Mouse (Mus musculus): ENCODE measurements around the gene Pld4.

The Pld4 gene

DNA sequence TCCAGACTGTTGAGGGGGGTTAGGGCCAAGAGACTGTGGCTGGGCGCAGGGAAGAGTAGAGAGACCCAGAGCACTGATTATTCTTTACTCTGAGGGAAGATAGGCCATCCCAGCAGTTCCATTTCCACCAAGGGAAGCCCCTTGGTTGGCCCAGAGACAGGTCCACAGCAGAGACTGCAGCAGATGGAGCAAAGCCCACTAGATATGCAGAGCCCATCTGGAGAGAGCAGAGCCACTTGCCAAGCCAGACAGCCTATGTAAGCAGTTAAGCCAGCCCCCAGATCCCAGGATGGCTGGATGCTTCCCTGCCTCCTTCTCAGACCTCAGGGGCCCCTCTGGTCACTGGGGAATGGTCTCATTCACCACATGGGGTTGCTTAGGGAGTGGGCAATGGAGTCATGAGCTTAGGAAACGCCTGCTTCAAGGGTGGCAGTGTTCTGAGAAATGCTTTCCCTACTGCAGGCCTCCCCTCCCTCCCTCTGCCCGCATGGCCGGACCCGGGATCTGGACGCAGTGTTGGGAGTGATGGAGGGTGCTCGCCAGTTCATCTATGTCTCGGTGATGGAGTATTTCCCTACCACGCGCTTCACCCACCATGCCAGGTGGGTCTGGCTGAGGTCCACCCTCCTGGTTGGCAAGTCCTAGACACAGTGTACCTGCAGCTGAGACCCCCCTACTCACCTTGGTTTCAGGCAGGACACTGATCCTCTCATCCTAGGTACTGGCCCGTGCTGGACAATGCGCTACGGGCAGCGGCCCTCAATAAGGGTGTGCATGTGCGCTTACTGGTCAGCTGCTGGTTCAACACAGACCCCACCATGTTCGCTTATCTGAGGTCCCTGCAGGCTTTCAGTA is 6.8 kb downstream of the Pld4 start:
- no peak for DNase-seq (ENCODE audit: low spot score)

GRCm38 (mm10) chr12:112768166-112768565 is 7.7 kb downstream of the Pld4 start:
- no peak for DNase-seq (ENCODE audit: low spot score)

- DNase-seq (ENCODE audit: low spot score) = no peak
Observed at GRCm38 (mm10) chr12:112769031-112769430, 8.6 kb downstream of the Pld4 start.

GRCm38 (mm10) chr12:112769751-112770150 is 9.3 kb downstream of the Pld4 start:
- DNase-seq (ENCODE audit: low spot score) = no peak

- DNase-seq (ENCODE audit: low spot score) = no peak
Observed at GRCm38 (mm10) chr12:112770396-112770795, 9.9 kb downstream of the Pld4 start.

- no peak for DNase-seq (ENCODE audit: low spot score)
Observed at GRCm38 (mm10) chr12:112772306-112772705, 11.9 kb downstream of the Pld4 start.

DNA sequence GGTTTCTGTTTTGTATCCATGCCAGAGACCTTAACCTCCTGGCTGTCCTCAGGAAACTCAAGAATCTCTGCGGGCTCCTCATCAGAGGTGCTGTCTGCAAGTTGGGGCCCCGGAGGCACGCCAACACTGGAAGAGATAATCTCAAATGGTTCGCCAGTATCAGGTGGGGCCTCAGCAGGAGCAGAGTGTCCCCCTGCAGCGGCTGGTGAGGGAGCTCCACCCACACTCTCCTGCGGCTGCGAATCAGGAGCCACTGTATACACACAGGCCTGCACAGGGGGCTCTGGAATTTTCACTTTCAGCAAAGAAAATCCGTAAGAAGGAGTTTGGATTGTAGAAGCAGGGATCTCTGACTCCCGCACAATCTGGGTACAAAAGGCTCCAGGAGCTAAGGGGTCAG is 12.9 kb downstream of the Pld4 start:
- no peak for DNase-seq (ENCODE audit: low spot score)

- DNase-seq (ENCODE audit: low spot score) = no peak
Observed at GRCm38 (mm10) chr12:112774026-112774425, 13.6 kb downstream of the Pld4 start.

DNA sequence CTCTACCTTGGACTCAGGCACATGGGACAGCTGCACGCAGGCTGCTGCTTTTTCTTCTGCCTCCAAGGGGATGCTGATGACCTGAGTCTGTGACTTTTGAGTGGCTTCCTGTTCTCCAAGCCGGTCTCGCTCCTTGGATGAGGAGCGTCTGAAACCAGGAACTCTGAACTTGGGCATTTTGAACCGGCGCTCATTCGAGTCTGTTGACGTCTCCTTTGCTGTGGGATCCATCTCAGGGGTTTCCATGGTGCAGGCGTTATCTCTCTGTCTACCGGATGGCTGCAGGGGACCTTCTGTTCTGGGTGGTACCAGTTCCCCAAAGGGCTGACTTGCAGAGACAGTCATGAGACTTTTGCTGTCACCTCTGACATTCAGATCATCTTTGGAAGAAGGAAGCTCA is 14.0 kb downstream of the Pld4 start:
- no peak for DNase-seq (ENCODE audit: low spot score)

GRCm38 (mm10) chr12:112791026-112791425 is 30.6 kb downstream of the Pld4 start:
- no peak for DNase-seq (ENCODE audit: low spot score)

GRCm38 (mm10) chr12:112793601-112794355 is 33.3 kb downstream of the Pld4 start:
- DNase-seq (ENCODE audit: low spot score) = no peak

DNA sequence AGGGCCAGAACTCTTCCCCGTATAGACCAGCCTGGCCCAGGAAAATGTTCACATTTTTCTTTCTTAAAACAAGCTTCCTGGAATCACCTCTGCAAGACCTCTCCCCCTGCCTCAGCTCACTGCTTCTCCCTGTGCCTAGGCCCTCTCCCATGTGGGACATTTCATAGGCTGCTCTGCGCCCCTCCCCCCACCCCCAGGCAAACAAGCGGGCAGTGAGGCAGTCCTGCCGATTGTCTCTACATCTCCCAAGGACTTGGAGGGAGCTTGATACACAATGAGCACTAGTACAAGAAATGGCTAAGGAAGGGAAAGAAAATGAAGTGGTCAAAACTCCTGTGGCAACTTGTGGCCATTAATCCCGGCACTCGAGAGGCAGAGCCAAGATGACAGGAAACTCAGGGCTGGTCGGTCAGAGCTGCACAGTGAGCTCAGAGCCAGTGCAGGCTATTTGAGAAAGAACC is 33.9 kb downstream of the Pld4 start:
- no peak for DNase-seq (ENCODE audit: low spot score)

DNA sequence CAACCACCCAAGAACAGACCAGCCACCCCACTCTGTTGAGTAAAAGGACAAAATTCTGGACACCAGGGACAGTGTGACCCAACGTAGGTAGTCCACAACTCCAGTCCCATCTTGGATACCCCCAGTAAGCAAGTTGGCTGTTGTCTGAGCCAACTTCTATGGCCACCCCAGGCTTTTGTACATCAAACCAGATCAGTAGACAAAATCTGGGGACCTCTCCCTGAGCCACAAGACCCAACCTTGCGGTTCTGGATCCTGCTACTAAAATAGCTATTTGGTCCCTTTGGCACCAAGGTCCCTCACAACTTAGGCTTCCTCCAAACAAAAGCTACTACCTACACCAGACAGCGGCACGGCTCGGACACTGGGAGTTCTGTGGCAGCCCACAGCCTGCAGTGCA is 34.5 kb downstream of the Pld4 start:
- DNase-seq (ENCODE audit: low spot score) = no peak

- no peak for DNase-seq (ENCODE audit: low spot score)
Observed at GRCm38 (mm10) chr12:112795466-112796104, 35.1 kb downstream of the Pld4 start.

DNA sequence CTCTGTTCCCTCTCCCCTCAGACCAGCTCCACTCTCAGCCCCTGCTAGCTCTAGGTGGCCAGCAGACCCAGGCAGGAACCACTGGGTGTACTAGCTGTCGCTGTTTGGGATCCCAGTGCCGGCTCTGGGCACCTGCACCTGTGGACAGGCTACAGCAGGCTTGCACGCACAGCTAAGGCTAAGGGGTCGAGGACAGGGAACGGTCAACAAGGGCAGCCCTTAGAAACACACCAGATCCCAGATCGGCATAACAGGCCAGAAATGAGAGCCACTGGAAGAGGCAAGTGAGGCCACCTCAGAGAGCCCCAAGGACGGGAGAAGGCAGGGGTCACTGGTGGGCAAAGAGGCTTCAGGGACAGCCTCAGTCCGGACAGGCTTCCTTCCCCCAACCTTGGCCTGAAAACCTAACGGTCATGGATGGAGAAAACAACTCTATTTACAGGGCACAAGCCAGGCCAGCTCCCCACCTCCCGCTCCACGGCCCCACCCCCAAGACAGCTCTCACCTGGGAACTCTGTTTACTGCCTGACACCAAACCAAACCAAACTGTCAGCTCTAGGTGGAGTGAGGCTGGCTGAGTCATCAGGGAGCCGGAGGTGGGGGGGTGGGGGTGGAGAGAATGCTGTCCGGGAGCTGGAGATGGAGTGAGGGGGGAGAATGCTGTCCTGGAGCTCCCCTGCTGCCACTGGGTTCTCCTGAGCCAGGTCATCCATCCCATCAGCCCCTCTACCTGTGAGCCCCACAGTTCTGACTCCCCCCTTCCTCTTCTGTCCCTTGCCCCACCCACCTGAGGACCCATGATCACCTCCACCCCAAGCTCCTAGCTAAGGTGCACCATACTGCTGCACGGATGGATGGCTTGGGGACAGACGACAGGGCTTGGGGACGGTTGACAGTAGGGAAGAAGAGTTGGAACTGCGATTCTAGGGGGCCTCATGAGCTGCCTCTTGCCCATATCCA is 36.4 kb downstream of the Pld4 start:
- DNase-seq (ENCODE audit: low spot score) = no peak

GRCm38 (mm10) chr12:112797672-112798331 is 37.3 kb downstream of the Pld4 start:
- DNase-seq (ENCODE audit: low spot score) = no peak

DNA sequence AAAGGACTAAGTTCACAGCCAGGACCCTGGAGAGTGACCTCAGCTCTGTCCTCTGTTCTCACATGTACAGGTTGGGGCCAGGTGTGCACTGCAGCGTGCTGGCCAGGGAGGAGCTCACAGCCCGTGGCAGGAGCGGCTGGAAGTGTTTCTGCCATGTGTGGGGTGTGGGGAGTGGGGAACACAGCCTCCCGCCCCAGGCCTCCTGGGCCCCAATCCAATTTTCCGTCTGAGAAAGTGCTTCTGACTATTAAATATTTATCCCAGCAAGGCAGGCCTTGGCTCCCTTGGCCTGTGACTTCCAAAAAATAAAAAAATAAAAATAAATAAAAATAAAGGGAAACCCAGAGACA is 37.9 kb downstream of the Pld4 start:
- DNase-seq (ENCODE audit: low spot score) = no peak

GRCm38 (mm10) chr12:112798716-112799115 is 38.3 kb downstream of the Pld4 start:
- no peak for DNase-seq (ENCODE audit: low spot score)

DNA sequence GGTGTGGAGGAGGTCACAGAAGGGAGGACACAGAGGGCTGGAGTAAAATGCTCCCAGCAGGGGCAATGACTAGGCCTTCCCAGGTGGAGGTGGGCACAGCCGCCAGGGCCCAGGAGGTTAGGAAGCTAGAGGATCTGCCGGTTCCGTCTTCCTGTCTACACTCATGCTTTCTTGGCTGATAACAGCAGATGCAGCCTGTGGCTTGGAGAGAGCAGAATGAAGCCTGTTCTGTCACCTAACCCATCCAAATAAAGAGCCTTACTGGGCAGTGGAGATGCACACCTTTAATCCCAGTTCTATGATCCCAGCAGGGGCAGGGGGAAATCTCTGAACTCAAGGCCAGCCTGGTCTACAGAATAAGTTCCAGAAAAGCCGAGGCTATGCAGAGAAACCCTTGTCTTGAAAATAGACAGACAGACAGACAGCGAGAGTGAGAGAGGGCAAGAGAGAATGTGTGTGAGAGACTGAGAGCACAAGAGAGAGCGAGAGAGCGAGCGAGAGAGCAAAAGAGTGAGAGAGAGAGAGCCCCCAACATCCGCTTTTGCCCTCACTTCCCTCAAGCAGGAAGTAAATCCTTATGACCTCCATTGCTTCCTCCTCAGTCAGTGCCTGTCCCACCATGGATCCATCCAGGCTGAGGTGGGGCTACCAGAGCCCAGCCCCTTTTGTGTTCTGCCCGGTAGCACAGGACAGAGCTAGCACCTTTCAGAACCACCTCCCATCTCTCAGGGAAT is 38.9 kb downstream of the Pld4 start:
- no peak for DNase-seq (ENCODE audit: low spot score)

- DNase-seq (ENCODE audit: low spot score) = peak; percentile 45
Observed at GRCm38 (mm10) chr12:112800476-112800875, 40.0 kb downstream of the Pld4 start.

Data from layer of hippocampus, adult 9-10 months (tissue).